Mouse (Mus musculus) ES-E14 (cell line): Measurements from ENCODE around the gene Tpgs1.

Experiments
- CHD2 ChIP-seq: IDR thresholded peaks from 2 replicates; pipeline ENCODE4 v1.6.1; 2014; ENCODE audit warnings: mild to moderate bottlenecking, low read depth, low read length, inconsistent platforms
- HCFC1 ChIP-seq: IDR thresholded peaks from 2 replicates; pipeline ENCODE4 v1.6.1; 2012; ENCODE audit warnings: low read length, inconsistent platforms, borderline replicate concordance; ENCODE audit not compliant: insufficient read depth
- ZC3H11A ChIP-seq: IDR thresholded peaks from 2 replicates; pipeline ENCODE4 v1.6.1; 2012; ENCODE audit warnings: low read depth, mild to moderate bottlenecking, inconsistent platforms, low read length, borderline replicate concordance
- ZNF384 ChIP-seq: IDR thresholded peaks from 2 replicates; pipeline ENCODE4 v1.6.1; 2012; ENCODE audit warnings: low read depth, low read length, inconsistent platforms

GRCm38 (mm10) chr10:79666493-79666892 lies 2.7 kb upstream of the Tpgs1 start:
- no peak for TF ChIP-seq CHD2
- no peak for TF ChIP-seq ZC3H11A
- no peak for TF ChIP-seq ZNF384
- no peak for TF ChIP-seq HCFC1
